Mouse (Mus musculus) heart, postnatal 0 days (tissue): ENCODE data around the gene Slc30a1.

Experiments used
- CTCF ChIP-seq: IDR thresholded peaks from 2 replicates; pipeline ENCODE4 v1.5.1; 2016; ENCODE audit warnings: antibody characterized with exemption, control low read depth, low read depth
- EP300 ChIP-seq: IDR thresholded peaks from 2 replicates; pipeline ENCODE4 v1.6.1; 2016; ENCODE audit warnings: antibody characterized with exemption, low read depth

DNA sequence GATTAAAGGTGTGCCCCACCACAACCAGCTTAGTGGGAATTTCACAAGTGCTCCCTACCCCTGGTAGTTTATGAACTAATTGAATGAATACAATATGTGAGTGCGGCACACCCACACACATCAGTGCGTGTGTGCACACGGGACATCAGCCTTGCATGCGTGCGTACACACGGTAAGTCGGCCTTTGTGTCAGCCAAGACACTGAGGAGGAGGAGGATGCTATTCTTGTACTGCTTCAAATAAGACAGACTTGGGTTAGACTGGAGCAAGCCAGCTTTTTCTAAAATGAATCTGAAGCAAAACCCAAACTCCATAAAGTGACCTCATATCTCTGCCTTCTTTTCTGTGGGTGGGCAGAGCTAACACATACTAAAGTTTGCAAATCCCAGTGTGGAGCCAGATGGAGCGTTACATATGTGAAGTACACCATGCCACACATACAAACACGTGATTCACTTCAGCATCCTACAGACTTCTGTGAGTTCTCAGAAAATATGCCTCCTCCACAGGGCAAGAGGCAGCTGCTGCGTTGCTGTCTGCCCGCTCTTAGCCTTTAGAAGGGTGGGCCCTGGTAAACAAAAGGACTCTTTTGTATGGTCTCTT is 46.3 kb downstream of the Slc30a1 start:
- TF ChIP-seq CTCF (no peak), EP300 (no peak)
